Mouse (Mus musculus) G1E (cell line): ENCODE results near the gene Tnpo2.

Source experiments
- CTCF ChIP-seq: IDR thresholded peaks from 2 replicates; pipeline ENCODE4 v1.5.1; 2012; ENCODE audit warnings: low read depth, low read length, inconsistent platforms, mixed read lengths
- TAL1 ChIP-seq: conservative IDR thresholded peaks from 2 replicates; pipeline ENCODE4 v1.6.1; 2012; ENCODE audit warnings: low read depth, low read length, inconsistent platforms, mixed read lengths

GRCm38 (mm10) chr8:85025098-85025932, 11.4 kb upstream of the Tnpo2 start, which contains the start of gene Asna1:
- TF ChIP-seq CTCF (no peak), TAL1 (no peak)
